Mouse (Mus musculus): ENCODE data around the gene Barhl1. TPM values are rescaled to one million over a fixed set of nuclear protein-coding genes. Genes with fewer than 3 reads are reported as not detected.

The Barhl1 gene
- polyA plus RNA-seq (2012), result not detected in 2 replicates

GRCm38 (mm10) chr2:28916513-28916865, at the start of gene Barhl1:
TSS of gene Barhl1 (minus strand) at chr2:28916668.

Other genes starting within 250 kb of the Barhl1 start
- 0.21 and 0.43 TPM in 2 replicates for gene Spaca9, start 216.9 kb downstream of the Barhl1 start, polyA plus RNA-seq (2012)
- gene Ak8, start 216.5 kb downstream of the Barhl1 start, polyA plus RNA-seq (2012), result 0.23 and 0.36 TPM in 2 replicates
- gene Gtf3c4, start 76.3 kb downstream of the Barhl1 start, polyA plus RNA-seq (2012), result 18.7 and 25.9 TPM in 2 replicates
- 5.5 TPM in 2 replicates for gene Ddx31, start 76.3 kb downstream of the Barhl1 start, polyA plus RNA-seq (2012)
- gene Cfap77, start 138.4 kb upstream of the Barhl1 start, polyA plus RNA-seq (2012), result 0.16 and 0.35 TPM in 2 replicates
- 5.8 and 7.0 TPM in 2 replicates for gene Ttf1, start 143.6 kb upstream of the Barhl1 start, polyA plus RNA-seq (2012)
- gene Setx, start 207.5 kb upstream of the Barhl1 start, polyA plus RNA-seq (2012), result 4.4 and 6.6 TPM in 2 replicates